8 mouse cellular contexts compared by ENCODE assay signal in the genomic region with DNA sequence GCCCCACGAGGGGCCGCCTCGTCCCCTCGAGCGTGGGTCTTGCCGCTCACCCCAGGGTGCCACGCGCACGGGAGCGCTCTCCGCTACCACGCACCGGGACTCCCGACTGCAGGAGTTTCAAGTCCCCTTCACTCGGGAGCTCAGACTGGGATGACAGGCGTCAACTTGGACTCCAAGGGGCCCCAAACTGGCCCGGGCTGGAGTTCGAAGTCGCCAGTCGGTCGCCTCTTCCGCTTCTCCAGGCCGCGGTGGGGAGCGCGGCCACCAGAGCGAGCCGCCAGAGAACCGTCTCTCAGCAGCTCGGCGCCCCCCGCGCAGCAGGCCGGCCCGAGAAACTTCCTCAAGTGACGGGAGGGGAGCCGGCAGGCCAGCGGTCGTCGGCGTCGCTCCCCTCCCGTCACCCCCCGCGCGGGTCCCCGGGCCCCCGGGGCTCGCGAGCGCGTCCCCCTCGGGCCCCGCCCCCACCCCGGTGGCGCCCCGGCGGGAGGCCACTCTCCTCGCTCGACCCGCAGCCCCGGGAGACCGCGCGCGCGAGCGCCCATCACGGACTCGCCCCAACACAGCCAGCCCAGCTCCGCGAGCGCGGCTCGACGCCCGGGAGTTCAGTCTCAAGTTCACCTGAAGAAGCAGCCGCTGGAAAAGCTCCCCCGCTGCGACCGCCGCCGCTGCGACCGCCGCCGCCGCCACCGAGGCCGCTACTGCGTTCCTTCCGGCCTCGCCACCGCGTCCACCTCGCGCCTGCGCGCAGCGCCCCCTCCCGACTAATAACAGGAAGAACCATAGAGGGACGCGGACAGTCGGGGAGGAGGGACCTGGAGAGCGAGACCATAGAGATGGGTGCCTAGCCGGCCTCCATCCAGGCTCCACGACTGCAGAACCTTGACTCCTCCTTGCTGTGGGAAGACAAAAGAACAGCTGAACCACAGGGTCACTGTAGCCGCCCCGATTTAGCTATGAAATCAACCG. TPM values are rescaled to one million over a fixed set of nuclear protein-coding genes. Genes with fewer than 3 reads are reported as not detected.
DNase-seq lines count a peak whose midpoint lies in the region; ATAC-seq lines count a peak whose summit lies in the region.

TSS of gene Rnf216 (minus strand) at position 714 of the 966 bp plus-strand sequence.

- peak within 1 kb of the TSS; percentile 83 for H3K9ac ChIP-seq in hindbrain, embryonic 16.5 days (ENCODE audit: low read depth, low read length)

- under 1% methylated on average over 72 of the region's 110 CpGs for whole genome bisulfite sequencing in hindbrain, embryonic 16.5 days
- WGBS in macrophage (ENCODE audit: missing documents): under 1% methylated on average over 64 of the region's 110 CpGs

- peaks cover 9% of the 10 kb centered on the region for H3K4me1 ChIP-seq in hindbrain, embryonic 16.5 days (ENCODE audit: control insufficient read depth, insufficient read depth, low read depth, low read length)

- H3K4me2 ChIP-seq in hindbrain, embryonic 16.5 days (ENCODE audit: low read length): peak within 1 kb of the TSS; percentile 96

- peak within 1 kb of the TSS; percentile 81 for H3K4me3 ChIP-seq in hindbrain, embryonic 16.5 days (ENCODE audit: low read length)
- peak within 1 kb of the TSS; percentile 50 for H3K4me3 ChIP-seq in macrophage (ENCODE audit: inconsistent target)

- H3K36me3 ChIP-seq in hindbrain, embryonic 16.5 days (ENCODE audit: control insufficient read depth, insufficient read depth, low read length): no peaks in the 10 kb centered on the region
- H3K36me3 ChIP-seq in macrophage (ENCODE audit: inconsistent target): no peaks in the 10 kb centered on the region

- H3K27me3 ChIP-seq in hindbrain, embryonic 16.5 days (replicated peaks; ENCODE audit: control insufficient read depth, insufficient read depth, low read length): no peaks in the 10 kb centered on the region

- peak; percentile 97 for ATAC-seq in hindbrain, embryonic 16.5 days

- H3K79me2 ChIP-seq in macrophage (ENCODE audit: inconsistent target): peaks cover 47% of the 10 kb centered on the region

- peak within 1 kb of the TSS; percentile 78 for H3K27ac ChIP-seq in hindbrain, embryonic 16.5 days (ENCODE audit: low read depth, low read length)
- 0 out of 2 replicates have a peak within 1 kb of the TSS, but pooled peaks have one; percentile 7 for H3K27ac ChIP-seq in macrophage

- DNase-seq in WW6 (ENCODE audit: low read depth, low spot score): peak; percentile 80
- peak; percentile 93 to 94 for DNase-seq in cerebellum, postnatal 4 days (ENCODE audit: low spot score in 2 of 2)
- DNase-seq in gastrocnemius, adult 18-20 months (ENCODE audit: low spot score): peak; percentile 94
- peak; percentile 92 to 95 for DNase-seq in left cerebral cortex, adult 18-20 months (ENCODE audit: low spot score in 2 of 2)
- DNase-seq in right cerebral cortex, adult 18-20 months: peak; percentile 95
- DNase-seq in urinary bladder, postnatal 10 days (ENCODE audit: low spot score): peak; percentile 81

- no peaks in the 10 kb centered on the region for H3K9me3 ChIP-seq in hindbrain, embryonic 16.5 days (ENCODE audit: control insufficient read depth, low read length)

RNA-seq across cellular contexts. Expression of gene Rnf216, which starts in this region (rescaled TPM):
- total RNA-seq in gastrocnemius, adult 18-20 months (2021): 10 to 100 TPM; 15.5 to 17.0 TPM
- 27.2 and 31.0 TPM in 2 replicates for polyA plus RNA-seq in hindbrain, embryonic 16.5 days (2015; fragmentation: Nextera tagmentation; extraction: Ambion mirVana)
- 10 to 100 TPM; 45.1 to 45.2 TPM for total RNA-seq in left cerebral cortex, adult 18-20 months (2021)
- 100 to 1,000 TPM in 24 of 26 experiments, 10 to 100 TPM in 2; 79.4 to 197 (median 156) TPM for total RNA-seq in macrophage (2018; cell fraction: chromatin; rRNA removed)
- total RNA-seq in macrophage (2018; cell fraction: cytosol; rRNA removed): 10 to 100 TPM; 16.0 to 36.3 (median 28.3) TPM
- 100 to 1,000 TPM in 5 of 26 experiments, 10 to 100 TPM in 21; 34.8 to 130 (median 61.0) TPM for total RNA-seq in macrophage (2018; cell fraction: nucleus; rRNA removed)
- polyA plus RNA-seq in macrophage (2018): 21.4 to 26.2 TPM (median 23.3 TPM) in 3 replicates

Comparison
In these comparisons a context has a peak if more than half of its experiments do, and no peak if none do; other contexts are left out.
1. Peak in every context shown above with its lines: DNase-seq, ATAC-seq, H3K4me3 ChIP-seq and H3K27ac ChIP-seq.